Mouse (Mus musculus): Measurements from ENCODE around the gene Rps27. TPM values are rescaled to one million over a fixed set of nuclear protein-coding genes. Genes with fewer than 3 reads are reported as not detected.

The Rps27 gene
- polyA plus RNA-seq, 1 experiment, result 4,707 TPM

GRCm38 (mm10) chr3:90222941-90223340 lies 9.5 kb upstream of the Rps27 start:
- Histone ChIP-seq H3K79me3 (ENCODE audit: low read depth) (no peaks in the 10 kb centered on the region), H3K4me3 (ENCODE audit: insufficient read depth, poor library complexity, severe bottlenecking) (no peak overlapping the region), H3K27me3 (ENCODE audit: control insufficient read depth, insufficient read depth, insufficient read length) (no peaks in the 10 kb centered on the region), H3K79me2 (ENCODE audit: control insufficient read depth, insufficient read depth) (no peaks in the 10 kb centered on the region), H3ac (ENCODE audit: control insufficient read depth, insufficient read length, low read depth) (no peak overlapping the region), H3K36me3 (ENCODE audit: control insufficient read depth, insufficient read depth) (peaks cover 6% of the 10 kb centered on the region)
- TF ChIP-seq MAX (IDR thresholded peaks at IDR 0.05), result no peak
- TF ChIP-seq MYOD1 (IDR thresholded peaks at IDR 0.05; ENCODE audit: control insufficient read depth, insufficient read length, low read depth), result no peak
- no peak for TF ChIP-seq USF1 (IDR thresholded peaks at IDR 0.05; ENCODE audit: low read depth)
- TF ChIP-seq CTCF (IDR thresholded peaks at IDR 0.05; ENCODE audit: control insufficient read depth, insufficient read depth, insufficient read length), result no peak
- TF ChIP-seq CEBPB (IDR thresholded peaks at IDR 0.05; ENCODE audit: low read depth), result no peak
- no peak for TF ChIP-seq FOSL1 (IDR thresholded peaks at IDR 0.05; ENCODE audit: insufficient read depth, low read length, poor library complexity, severe bottlenecking)
- TF ChIP-seq MYOG (IDR thresholded peaks at IDR 0.05; ENCODE audit: control insufficient read depth, extremely low read depth, insufficient read length), result no peak

- no peaks in the 10 kb centered on the region for H3K79me3 ChIP-seq (ENCODE audit: low read depth)
- H3K4me3 ChIP-seq (ENCODE audit: insufficient read depth, poor library complexity, severe bottlenecking), result no peak overlapping the region
- H3K27me3 ChIP-seq (ENCODE audit: control insufficient read depth, insufficient read depth, insufficient read length), result no peaks in the 10 kb centered on the region
- peaks cover 6% of the 10 kb centered on the region for H3K36me3 ChIP-seq (ENCODE audit: control insufficient read depth, insufficient read depth)
- no peak for TF ChIP-seq USF1 (IDR thresholded peaks at IDR 0.05; ENCODE audit: low read depth)
- no peak for TF ChIP-seq CEBPB (IDR thresholded peaks at IDR 0.05; ENCODE audit: low read depth)
- no peak for TF ChIP-seq MAX (IDR thresholded peaks at IDR 0.05)
- no peak for TF ChIP-seq MYOD1 (IDR thresholded peaks at IDR 0.05; ENCODE audit: control insufficient read depth, insufficient read length, low read depth)
- no peak for TF ChIP-seq FOSL1 (IDR thresholded peaks at IDR 0.05; ENCODE audit: insufficient read depth, low read length, poor library complexity, severe bottlenecking)
- H3K79me2 ChIP-seq (ENCODE audit: control insufficient read depth, insufficient read depth), result no peaks in the 10 kb centered on the region
- H3ac ChIP-seq (ENCODE audit: control insufficient read depth, insufficient read length, low read depth), result no peak overlapping the region
These were observed 9.0 kb upstream of the Rps27 start for GRCm38 (mm10) chr3:90222455-90222854.

GRCm38 (mm10) chr3:90221123-90221522 lies 7.7 kb upstream of the Rps27 start:
- H3K79me3 ChIP-seq (ENCODE audit: low read depth), result no peaks in the 10 kb centered on the region
- peak overlapping the region; percentile 39 for H3K4me3 ChIP-seq (ENCODE audit: insufficient read depth, poor library complexity, severe bottlenecking)
- no peak for TF ChIP-seq FOSL1 (IDR thresholded peaks at IDR 0.05; ENCODE audit: insufficient read depth, low read length, poor library complexity, severe bottlenecking)
- no peak for TF ChIP-seq USF1 (IDR thresholded peaks at IDR 0.05; ENCODE audit: low read depth)
- no peak for TF ChIP-seq CEBPB (IDR thresholded peaks at IDR 0.05; ENCODE audit: low read depth)
- no peak for TF ChIP-seq MYOG (IDR thresholded peaks at IDR 0.05; ENCODE audit: control insufficient read depth, extremely low read depth, insufficient read length)
- TF ChIP-seq MAX (IDR thresholded peaks at IDR 0.05), result no peak
- no peak for TF ChIP-seq MYOD1 (IDR thresholded peaks at IDR 0.05; ENCODE audit: control insufficient read depth, insufficient read length, low read depth)
- H3K36me3 ChIP-seq (ENCODE audit: control insufficient read depth, insufficient read depth), result peaks cover 6% of the 10 kb centered on the region
- peak overlapping the region; percentile 7 for H3ac ChIP-seq (ENCODE audit: control insufficient read depth, insufficient read length, low read depth)
- no peaks in the 10 kb centered on the region for H3K79me2 ChIP-seq (ENCODE audit: control insufficient read depth, insufficient read depth)
- no peaks in the 10 kb centered on the region for H3K27me3 ChIP-seq (ENCODE audit: control insufficient read depth, insufficient read depth, insufficient read length)

- Histone ChIP-seq H3K4me3 (ENCODE audit: insufficient read depth, poor library complexity, severe bottlenecking) (peak overlapping the region; percentile 39), H3ac (ENCODE audit: control insufficient read depth, insufficient read length, low read depth) (peak overlapping the region; percentile 82), H3K36me3 (ENCODE audit: control insufficient read depth, insufficient read depth) (peaks cover 6% of the 10 kb centered on the region), H3K79me3 (ENCODE audit: low read depth) (no peaks in the 10 kb centered on the region), H3K79me2 (ENCODE audit: control insufficient read depth, insufficient read depth) (no peaks in the 10 kb centered on the region), H3K27me3 (ENCODE audit: control insufficient read depth, insufficient read depth, insufficient read length) (no peaks in the 10 kb centered on the region)
- TF ChIP-seq USF1 (IDR thresholded peaks at IDR 0.05; ENCODE audit: low read depth), result no peak
- TF ChIP-seq MYOG (IDR thresholded peaks at IDR 0.05; ENCODE audit: control insufficient read depth, extremely low read depth, insufficient read length), result no peak
- no peak for TF ChIP-seq FOSL1 (IDR thresholded peaks at IDR 0.05; ENCODE audit: insufficient read depth, low read length, poor library complexity, severe bottlenecking)
- no peak for TF ChIP-seq CTCF (IDR thresholded peaks at IDR 0.05; ENCODE audit: control insufficient read depth, insufficient read depth, insufficient read length)
- no peak for TF ChIP-seq MYOD1 (IDR thresholded peaks at IDR 0.05; ENCODE audit: control insufficient read depth, insufficient read length, low read depth)
- TF ChIP-seq CEBPB (IDR thresholded peaks at IDR 0.05; ENCODE audit: low read depth), result no peak
- TF ChIP-seq MAX (IDR thresholded peaks at IDR 0.05), result no peak
These were observed 7.1 kb upstream of the Rps27 start for GRCm38 (mm10) chr3:90220531-90220951.

- TF ChIP-seq FOSL1 (IDR thresholded peaks at IDR 0.05; ENCODE audit: insufficient read depth, low read length, poor library complexity, severe bottlenecking), result no peak
- no peak for TF ChIP-seq MAX (IDR thresholded peaks at IDR 0.05)
- TF ChIP-seq MYOG (IDR thresholded peaks at IDR 0.05; ENCODE audit: control insufficient read depth, extremely low read depth, insufficient read length), result no peak
- H3K79me2 ChIP-seq (ENCODE audit: control insufficient read depth, insufficient read depth), result no peaks in the 10 kb centered on the region
- no peak overlapping the region for H3K4me3 ChIP-seq (ENCODE audit: insufficient read depth, poor library complexity, severe bottlenecking)
- H3K79me3 ChIP-seq (ENCODE audit: low read depth), result no peaks in the 10 kb centered on the region
- H3K36me3 ChIP-seq (ENCODE audit: control insufficient read depth, insufficient read depth), result peaks cover 1% of the 10 kb centered on the region
- H3ac ChIP-seq (ENCODE audit: control insufficient read depth, insufficient read length, low read depth), result peak overlapping the region; percentile 5
- no peaks in the 10 kb centered on the region for H3K27me3 ChIP-seq (ENCODE audit: control insufficient read depth, insufficient read depth, insufficient read length)
These were observed 6.6 kb upstream of the Rps27 start for GRCm38 (mm10) chr3:90220088-90220487.

- no peak overlapping the region for H3K4me3 ChIP-seq (ENCODE audit: insufficient read depth, poor library complexity, severe bottlenecking)
- H3K36me3 ChIP-seq (ENCODE audit: control insufficient read depth, insufficient read depth), result peaks cover 20% of the 10 kb centered on the region
These were observed 2.5 kb upstream of the Rps27 start for GRCm38 (mm10) chr3:90215825-90216380.

More at GRCm38 (mm10) chr3:90215825-90216380, 2.5 kb upstream of the Rps27 start:
- no peaks in the 10 kb centered on the region for H3K27me3 ChIP-seq (ENCODE audit: control insufficient read depth, insufficient read depth, insufficient read length)
- H3K79me3 ChIP-seq (ENCODE audit: low read depth), result peaks cover 25% of the 10 kb centered on the region
- no peak overlapping the region for H3ac ChIP-seq (ENCODE audit: control insufficient read depth, insufficient read length, low read depth)
- TF ChIP-seq MYOD1 (IDR thresholded peaks at IDR 0.05; ENCODE audit: control insufficient read depth, insufficient read length, low read depth), result no peak
- no peak for TF ChIP-seq FOSL1 (IDR thresholded peaks at IDR 0.05; ENCODE audit: insufficient read depth, low read length, poor library complexity, severe bottlenecking)
- TF ChIP-seq CTCF (IDR thresholded peaks at IDR 0.05; ENCODE audit: control insufficient read depth, insufficient read depth, insufficient read length), result no peak
- no peak for TF ChIP-seq CEBPB (IDR thresholded peaks at IDR 0.05; ENCODE audit: low read depth)
- TF ChIP-seq MAX (IDR thresholded peaks at IDR 0.05), result no peak
- no peak for TF ChIP-seq USF1 (IDR thresholded peaks at IDR 0.05; ENCODE audit: low read depth)
- TF ChIP-seq MYOG (IDR thresholded peaks at IDR 0.05; ENCODE audit: control insufficient read depth, extremely low read depth, insufficient read length), result no peak
- peaks cover 27% of the 10 kb centered on the region for H3K79me2 ChIP-seq (ENCODE audit: control insufficient read depth, insufficient read depth)

Data from C2C12 (cell line).